Mouse (Mus musculus) skeletal muscle tissue, adult 2 months (tissue): ENCODE results near the gene Ctsz.

Experiments used
- DNase-seq: peaks from one replicate; pipeline ENCODE4 v3.0.0-alpha.2; 2012; ENCODE audit warnings: low read depth, low spot score

Gene Ctsz

DNA sequence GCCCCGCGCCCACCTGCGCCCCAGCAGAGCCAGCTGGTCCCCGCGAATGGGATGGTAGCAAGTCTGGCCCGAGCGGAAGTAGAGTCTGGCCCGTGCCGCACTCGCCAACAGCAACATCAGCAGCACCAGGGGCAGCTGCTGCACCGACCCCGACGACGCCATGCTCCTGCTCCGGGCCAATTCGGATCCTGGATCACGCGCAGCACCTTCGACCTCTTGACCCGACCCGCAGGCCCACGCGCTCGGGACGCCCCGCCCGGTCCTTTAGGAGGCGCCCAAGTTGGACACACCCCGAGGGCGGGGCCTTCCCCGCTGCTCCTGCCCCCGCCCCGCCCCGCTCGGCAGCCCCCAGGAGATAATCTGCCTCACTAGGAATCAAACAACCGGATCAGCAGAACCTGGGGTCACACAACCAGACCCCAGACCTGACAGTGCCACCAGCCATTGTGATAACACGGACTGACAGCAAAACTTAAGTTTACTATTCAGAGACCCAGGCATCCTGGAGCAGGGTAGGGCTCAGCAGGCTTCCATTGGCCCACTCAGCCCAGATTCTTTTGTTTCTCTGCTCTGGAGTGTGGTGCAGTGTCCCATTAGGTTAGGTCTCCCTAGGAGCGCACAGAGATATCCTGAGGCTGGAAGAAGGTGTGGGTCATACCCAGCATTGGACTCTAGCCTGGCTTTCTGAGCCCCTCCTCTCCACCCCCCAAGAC, at the start of gene Ctsz:
Gene Ctsz (minus strand): TSS at position 303 of the 713 bp plus-strand sequence.
- peak; percentile 54 for DNase-seq

DNA sequence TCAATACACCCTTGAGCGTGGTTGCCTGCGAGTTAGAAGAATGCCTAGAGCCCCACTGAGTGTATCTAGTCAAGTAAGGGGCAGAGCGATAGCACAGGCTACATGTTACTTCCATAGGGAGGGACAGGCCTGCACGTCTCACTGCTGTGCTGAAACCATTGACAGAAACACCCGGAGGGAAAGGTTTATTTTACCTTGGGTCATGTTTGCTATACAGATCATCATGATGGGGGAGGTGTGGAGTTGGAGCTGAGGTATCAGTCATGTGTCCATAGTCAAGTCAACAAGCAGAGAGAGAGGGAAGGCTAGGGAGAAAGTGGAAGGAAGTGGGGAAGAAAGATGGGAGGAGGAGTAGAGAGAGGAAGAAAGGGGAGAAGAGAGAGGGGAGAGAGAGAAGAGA, 48.2 kb upstream of the Ctsz start:
- no peak for DNase-seq

DNA sequence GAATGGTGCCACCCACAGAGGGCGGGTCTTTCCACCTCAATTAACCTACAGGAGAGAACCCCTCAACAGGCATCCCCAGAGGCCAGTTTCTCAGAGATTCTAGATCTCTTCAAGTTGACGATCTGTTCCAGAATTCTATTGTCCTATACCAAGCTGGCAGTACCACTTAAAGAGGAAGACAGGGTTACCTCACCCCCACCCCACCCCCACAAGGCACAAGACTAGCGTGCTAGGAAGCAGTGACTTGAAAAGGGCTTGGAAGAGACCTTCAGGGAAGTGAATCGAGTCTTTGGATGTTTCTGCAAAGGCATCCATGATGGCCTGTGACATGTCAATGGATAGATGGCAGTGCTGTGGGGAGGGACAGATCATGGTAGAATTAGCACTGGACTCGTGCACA, 39.9 kb upstream of the Ctsz start:
- DNase-seq: no peak

DNA sequence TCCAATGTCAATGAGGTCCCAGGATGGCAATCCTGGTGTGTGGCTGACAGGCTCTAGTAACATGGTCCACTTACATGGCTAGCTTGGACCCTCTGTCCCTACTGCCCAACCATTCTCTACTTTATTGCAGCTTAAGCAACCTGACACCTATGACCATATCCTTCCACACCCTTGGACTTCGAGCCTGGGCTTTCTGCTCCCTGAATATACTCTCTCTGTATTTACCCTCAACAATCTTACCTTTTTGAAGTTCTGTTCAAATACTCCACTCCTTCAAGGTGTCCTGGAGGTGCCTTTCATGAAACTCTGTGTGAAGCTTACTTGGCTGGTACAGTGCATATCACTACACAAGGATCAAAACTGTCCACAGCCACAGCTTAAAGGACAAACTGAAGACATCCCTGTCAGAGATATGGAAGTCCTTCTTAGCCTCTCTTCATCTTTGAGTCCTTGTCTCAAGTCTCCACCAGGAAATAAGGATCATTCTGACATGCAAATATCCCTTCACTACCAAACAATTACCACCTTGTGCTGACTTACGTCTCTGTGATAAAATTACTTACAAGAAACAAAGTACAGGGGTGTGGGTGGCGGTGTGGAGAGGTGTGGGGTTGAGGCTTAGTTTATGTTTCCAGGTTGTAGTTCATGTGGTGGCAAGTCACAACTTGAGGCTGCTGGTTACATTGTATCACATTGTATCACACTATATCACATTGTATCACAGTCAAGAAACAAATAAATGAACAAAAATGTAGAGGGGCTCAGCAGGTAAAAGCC, 38.9 kb upstream of the Ctsz start:
- no peak for DNase-seq

DNA sequence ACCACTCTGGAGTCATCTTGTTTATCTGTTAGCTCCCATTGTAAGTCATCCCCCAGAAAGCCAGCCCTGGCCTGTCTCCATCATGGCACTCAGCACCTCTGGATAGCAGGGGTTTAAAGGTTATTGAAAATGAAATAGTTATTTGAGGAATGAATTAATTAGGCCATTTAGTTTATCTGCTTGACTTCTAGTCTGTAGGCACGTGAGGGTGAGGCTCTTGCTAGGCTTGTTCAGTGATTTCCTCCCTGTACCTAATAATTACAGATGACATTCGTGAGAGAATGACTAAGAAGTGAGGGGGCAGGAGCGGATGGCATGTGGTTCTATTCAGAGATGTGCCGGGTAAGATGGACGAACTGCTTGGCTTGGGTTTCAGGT, 34.7 kb upstream of the Ctsz start:
- no peak for DNase-seq

DNA sequence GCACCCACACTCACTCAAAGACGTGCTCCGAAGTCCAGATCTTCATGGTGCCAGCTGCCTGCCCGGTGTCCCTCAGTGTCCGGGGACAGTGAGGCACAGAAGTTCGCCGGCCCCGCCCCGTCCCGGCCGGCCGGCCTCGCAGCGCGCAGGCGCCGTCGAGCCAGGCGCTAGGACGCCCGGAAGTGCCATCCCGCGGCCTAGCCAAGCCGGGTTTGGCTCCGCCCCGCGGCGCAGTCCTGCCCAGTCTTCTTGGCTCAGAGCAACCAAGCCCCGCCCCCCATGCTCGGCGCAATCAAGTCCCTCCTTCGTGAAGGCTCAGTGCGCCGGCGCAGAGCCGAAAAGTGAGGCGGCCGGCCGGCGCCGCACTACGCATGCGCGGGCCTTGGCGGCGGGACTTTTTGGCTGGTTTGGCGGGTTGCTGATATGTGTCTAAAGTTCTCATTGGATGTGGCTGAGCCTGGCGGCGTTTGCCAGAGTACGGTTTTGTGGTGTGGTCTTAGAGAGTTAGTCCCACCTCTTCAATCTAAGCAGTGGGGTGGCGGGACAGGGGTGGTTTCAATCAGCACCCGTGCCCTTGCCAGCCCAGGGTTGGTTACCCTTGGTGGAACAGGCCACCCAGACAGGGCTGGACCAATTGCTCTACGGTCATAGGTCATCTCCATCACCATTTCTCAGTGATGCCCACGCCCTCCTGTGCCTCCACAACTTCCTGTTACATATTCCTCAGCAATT, 34.1 kb upstream of the Ctsz start, which contains the start of gene Prelid3b:
Gene Prelid3b (minus strand): TSS at position 264 of the 732 bp plus-strand sequence.
- peak; percentile 100 for DNase-seq

DNA sequence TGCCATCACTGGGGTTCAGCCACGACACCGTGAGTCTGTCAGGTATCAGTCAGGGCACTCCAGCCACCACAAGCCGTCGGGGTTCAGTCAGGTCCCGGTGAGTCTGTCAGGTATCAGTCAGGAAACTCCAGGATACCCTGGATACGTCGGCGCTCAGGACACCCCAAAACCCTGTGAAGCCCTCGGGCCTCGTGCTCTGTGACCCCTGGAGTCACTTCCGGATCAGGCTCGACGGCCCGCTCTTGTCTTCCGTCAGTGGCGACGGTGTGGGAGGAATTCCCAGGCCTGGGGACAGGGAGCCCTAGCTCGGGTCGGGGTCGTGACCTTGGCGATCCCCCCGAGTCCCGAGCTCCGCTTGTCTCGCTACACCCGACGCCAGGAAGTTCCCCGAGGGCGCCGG, 33.6 kb upstream of the Ctsz start:
- no peak for DNase-seq

DNA sequence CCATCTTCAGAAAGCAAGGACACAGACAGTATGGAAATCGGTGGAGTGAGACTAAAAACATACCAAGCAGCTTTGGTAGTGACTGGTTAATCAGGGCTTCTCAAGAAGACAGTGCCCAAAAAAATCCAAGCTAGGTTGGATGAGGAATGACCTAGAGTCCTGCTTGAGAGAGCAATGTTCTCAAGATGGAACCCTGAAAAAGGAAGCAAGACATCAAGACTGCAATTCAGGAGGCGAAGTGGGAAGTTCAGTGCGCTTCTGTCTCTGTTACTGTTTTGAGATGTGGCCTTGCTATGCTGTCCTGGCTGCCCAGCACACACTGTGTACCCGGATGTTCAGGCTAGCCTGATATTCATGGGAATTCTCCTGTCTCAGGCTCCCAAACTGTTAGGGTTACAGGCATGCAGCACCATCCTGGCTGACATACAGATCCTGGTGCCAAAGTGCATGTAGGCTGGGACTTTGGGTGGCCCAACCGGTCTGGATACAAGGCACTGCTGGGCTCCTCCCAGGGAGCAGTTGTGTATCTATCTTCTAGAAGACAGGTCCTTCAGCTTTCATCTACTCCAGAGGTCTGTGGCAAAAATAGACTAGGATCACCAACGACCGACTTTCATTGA, 32.1 kb upstream of the Ctsz start:
- no peak for DNase-seq

DNA sequence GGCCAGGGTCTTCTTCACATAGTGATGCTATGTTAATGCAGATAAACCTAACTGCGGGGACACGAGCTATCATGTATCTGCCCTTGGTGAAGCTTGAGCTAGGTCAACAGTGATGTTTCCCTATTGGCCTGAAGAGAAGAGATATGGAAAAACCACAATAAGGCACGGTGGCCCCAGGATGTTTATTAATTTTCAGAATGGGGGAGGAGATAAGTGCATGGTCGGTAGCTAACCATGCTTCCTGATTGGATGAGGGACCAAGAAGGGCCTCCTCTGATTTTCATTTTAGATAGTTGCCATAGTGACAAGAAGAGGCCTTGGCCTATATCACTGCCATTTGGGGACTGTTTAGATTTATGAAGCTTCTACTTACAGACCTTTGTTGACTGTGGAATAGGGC, 31.5 kb upstream of the Ctsz start:
- DNase-seq: no peak

DNA sequence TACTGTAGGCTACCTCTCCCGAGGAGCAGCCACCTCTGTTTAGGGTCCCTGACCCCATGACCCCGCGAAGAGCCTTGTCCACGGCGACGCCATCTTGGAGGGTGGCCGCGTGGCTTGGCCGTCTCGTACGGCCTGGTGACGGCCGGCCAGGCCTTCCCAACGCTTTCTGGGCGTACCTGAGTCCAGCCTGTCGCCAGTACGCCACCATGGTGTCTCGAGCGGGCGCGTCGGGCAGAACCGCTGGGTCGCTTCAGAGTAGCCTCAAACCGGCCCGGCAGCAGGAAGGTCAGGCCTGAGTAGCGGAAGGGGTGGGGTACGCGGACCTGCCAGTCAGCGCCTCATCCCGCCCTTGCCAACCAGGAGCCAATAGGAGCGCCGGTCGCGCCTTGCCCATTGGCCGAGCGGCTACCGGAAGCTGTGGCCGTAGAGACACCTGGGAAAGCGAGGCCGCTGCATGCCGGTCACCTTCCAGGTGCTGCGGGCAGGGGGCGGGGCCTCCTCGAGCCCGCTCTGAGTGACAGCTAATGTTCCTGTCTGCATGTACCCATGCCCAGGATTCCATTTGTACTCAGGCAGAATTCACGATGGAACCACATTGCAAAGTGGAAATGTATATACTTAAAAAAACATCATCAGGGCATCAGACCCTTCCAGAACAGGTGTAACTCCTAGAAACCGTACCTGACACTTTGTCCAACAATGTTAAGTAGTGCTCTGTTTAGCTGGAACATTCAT, 25.1 kb upstream of the Ctsz start, which contains the start of gene Atp5e:
Gene Atp5e (minus strand): TSS at position 317 of the 735 bp plus-strand sequence.
- peak; percentile 94 for DNase-seq

DNA sequence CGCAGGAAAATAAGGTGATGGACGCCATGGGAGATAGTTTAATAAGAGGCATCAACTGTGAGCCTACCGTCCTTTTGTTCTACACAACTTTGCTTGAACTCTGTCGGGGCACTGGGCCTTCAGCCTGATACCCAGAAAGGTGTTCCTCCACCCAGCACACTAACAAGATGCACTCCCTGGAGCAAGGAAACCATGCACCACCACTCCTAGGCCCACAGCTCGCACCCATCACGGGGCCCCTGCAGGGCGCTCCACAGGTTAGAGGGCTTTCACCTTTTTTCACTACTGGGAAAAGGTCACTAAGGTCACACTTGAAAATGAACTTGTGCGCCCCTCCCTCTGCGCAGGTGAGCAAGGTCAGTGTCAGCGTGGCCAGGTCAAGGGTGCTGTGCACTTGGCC, 24.5 kb upstream of the Ctsz start:
- no peak for DNase-seq

DNA sequence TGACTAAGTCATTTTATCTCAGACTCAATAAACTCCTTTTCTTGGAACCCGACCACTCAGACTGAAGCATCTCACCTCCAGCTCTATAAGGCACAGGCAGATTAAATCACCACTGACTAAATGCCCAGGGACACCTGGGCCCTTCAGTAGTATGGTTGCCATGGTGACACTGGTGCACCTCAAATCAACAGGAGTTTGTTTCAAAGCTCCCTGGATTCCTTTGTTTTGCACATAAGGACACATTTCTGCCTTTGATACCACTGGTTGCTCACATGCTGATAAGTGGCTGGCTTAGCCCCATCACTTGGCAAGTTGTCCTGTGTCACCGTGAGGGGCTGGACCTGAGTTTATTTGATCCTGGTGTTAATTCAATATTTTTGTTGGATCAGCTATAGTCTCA, 20.5 kb upstream of the Ctsz start:
- DNase-seq: no peak

DNA sequence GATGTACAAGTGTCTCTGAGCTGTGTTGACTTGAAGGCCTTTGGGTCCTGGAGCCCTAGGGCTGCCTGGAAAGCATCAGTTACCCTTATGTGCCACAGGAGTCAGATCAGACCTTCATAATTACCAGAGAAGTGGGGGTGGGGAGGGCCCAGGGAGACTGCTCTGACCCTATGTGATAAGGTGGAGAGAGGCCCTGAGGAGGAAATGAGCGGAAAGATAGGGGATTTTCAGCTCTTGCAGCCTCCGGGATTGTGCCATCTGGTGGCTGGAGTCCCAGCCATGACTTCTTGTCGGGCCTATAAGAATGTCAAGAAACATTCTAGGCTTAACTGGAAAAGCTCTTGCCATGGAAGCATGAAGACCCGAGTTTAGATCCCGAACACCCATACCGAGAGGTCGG, 14.8 kb upstream of the Ctsz start:
- no peak for DNase-seq

DNA sequence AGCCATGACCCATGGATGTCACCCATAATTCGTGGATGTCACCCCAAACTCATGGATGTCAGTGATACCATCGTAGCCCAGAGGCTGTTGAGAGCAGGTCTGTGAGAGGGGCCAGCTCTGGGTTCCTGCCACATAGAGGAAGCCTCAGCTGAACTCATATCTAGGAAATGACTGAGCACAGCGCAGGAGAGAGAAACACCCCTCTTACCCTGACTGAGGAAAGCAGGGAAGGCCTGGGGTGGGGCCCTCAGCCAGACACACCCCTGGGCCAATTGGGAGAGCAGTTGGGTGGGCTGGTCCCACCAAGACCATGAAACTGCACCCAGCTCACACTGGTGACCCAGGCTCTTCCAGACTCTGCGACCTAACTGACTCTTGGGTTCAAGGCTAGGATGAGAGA, 11.5 kb upstream of the Ctsz start, which contains the start of gene Tubb1:
Gene Tubb1 (plus strand): TSS at position 343 of the 400 bp plus-strand sequence.
- DNase-seq: no peak

DNA sequence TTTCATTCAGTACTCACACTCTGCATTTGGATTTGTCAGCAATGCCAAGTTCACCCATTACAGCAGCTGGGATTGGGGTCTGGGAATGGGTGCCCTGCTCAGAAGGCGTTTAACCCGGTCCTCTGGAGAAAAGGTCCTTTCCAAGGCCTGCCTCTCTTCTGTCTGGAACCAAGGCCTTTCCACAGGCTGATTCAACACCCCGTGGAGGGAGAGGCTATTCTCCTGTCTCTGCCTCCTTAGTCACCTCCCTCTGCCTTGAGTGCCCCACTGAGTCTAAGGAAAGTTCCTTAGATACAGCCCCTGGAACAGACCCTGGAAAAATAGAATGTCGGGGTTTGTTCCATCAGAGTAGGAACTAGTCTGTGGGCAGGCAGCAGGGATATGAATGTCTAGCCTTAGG, 9.6 kb upstream of the Ctsz start:
- DNase-seq: no peak

DNA sequence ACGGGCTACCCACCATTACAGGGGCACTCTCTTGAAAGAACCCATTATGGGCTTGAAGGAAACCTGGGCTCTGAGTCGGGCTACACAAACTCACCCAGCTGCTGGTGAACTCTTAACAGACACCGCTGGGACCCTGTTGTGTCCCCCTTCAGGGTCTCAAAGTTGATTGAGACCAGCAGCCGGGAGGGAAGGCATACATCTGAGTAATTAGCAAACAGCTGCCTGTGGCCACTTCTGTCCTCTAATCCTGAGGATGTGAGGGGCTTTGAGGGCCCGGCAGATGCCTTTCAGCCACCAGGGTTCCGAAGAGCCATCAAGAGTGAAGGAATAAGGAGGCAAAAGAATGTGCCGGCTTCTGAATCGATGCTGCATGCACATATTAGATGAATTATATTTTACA, 8.1 kb upstream of the Ctsz start:
- no peak for DNase-seq

DNA sequence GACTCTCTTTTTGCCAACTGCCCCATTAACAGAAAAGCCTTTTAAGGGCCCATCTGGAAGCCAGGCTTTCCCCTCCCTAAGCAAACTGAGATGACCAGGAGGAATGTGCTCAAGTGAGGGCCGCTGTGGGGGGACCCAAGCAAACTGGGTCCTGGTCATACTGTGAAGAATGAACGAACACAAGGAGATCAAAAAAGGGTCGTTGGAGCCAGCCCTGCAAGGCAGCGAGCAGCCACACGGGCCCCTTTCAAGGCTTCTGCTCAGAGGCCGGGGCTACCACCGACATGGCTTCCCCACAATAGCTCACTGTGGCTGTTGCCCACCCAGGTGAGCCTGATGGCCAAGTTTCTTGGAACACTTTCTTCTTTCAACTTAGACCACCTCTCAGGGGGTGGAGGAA, 7.7 kb upstream of the Ctsz start:
- no peak for DNase-seq

DNA sequence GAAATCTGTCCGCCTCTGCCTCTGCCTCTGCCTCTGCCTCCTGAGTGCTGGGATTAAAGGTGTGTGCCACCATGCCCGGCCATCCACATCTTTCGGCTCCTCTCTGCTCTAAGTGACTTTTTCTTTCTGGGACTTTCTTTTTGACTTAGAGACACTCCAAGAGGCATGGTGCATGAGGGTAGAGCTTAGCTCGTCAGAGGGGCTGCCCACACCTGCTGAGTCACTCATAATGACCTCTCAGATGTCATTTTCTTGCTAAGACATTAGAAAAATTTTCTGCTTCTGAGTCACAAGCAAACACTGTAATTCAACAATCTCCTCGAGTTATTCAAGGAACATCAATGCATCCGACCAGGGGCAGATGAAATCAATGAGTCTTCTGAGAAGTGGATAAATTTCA, 6.2 kb upstream of the Ctsz start:
- DNase-seq: no peak

DNA sequence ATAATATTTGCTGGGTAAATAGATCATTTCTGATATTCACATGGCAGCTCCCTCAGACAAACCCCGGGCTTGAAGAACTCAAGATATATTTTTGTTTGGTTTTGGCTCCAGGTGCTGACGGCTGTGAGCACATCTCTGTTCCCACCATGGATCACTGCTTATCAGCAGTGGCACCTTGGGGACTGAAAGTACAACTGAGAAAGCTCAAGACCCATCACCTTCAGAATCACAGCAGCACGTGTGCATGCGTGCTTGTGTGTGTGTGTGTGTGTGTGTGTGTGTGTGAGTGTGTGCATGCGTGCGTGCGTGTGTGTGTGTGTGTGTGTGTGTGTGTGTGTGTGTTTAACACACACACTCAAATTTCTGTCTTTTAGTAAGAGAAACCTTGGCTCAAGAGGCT, 5.5 kb upstream of the Ctsz start:
- no peak for DNase-seq

DNA sequence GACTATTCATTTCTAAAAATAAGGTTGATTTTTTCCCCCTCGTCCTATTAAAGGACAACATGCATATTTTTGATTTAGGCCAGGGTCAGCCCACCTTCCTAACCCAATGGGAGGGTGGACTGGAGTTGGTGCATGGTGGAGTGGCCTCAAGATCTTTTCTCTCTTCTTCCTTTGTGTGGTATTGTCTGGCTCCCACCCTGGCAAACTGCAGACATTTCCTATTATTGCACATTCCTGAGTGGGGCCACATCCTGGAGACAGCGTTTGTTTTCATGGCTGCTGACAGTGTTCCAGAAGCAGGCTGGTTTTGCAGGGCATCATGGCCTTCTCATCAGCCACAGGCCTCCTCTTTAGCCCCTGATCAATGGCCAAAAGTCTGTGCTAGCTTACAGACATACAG, 4.2 kb upstream of the Ctsz start:
- no peak for DNase-seq

DNA sequence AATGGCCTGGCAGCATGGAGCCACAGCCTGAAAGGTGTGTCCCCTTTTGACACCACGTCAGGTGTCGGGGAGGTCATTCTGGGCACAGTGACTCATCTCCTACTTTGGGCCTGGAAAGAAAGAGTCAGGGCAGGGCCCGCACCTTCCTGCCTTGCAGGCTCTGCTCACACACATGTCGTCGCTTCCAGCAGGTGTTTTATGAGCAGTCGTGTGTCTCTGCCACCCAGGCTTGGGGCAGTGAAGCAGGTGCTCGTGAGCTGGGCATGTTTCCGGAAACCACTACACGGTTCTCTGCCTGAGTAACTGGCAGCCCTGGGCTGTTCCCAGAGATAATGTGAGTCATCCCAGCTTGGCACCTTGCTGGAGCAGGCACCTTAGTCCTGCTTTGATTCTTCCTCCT, 3.6 kb upstream of the Ctsz start:
- peak; percentile 45 for DNase-seq
